Mouse (Mus musculus): ENCODE measurements around the gene Spink2.

DNA sequence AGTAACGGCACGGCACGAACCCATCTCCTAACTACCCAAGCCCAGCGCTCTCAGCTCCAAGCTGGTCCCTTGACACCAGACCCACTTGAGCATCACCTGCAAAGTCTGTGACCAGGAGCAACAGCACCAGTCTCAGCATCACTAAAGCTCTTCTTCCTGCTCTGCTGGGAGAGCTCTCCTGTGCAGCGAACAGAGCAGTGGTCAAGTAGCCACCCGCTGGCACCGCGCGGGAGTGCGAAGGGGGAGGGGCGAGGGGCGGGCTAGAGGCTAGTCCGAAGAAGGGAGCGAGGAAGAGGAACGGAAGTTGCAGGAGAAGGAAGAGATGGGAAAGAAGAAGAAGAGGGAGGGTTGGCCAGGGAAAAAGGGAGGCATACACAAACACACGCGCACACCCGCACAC lies at the start of gene Spink2:
- TF ChIP-seq CTCF (IDR thresholded peaks at IDR 0.05; ENCODE audit: extremely low read depth, insufficient read length, insufficient replicate concordance, low read depth, low read length) = no peak
- TF ChIP-seq POLR2A (IDR thresholded peaks at IDR 0.05; ENCODE audit: low read depth, low read length) = no peak
